Mouse (Mus musculus): ENCODE results near the gene Slc39a5. TPM values are rescaled to one million over a fixed set of nuclear protein-coding genes. Genes with fewer than 3 reads are reported as not detected.

Gene Slc39a5
- polyA plus RNA-seq, 1 experiment from 2014 or later: 0.11 TPM

GRCm38 (mm10) chr10:128376455-128377211 is 24.4 kb downstream of the Slc39a5 start, which contains the start of gene Ankrd52:
Gene Ankrd52 (plus strand): TSS chr10:128377115.
- peak within 1 kb of the TSS; percentile 75 for H3K4me3 ChIP-seq (ENCODE audit: low read depth, low read length)
- H3K9ac ChIP-seq (ENCODE audit: low read depth, low read length): peak within 1 kb of the TSS; percentile 96
- H3K9me3 ChIP-seq (ENCODE audit: control insufficient read depth, low read length): no peaks in the 10 kb centered on the region
- ATAC-seq (ENCODE audit: low read depth) (peak; percentile 93), DNase-seq (ENCODE audit: low spot score) (peak; percentile 87)
- H3K4me2 ChIP-seq (ENCODE audit: low read depth, low read length): peak within 1 kb of the TSS; percentile 74
- under 1% methylated on average over 32 of the region's 73 CpGs for WGBS
- H3K36me3 ChIP-seq (ENCODE audit: control insufficient read depth, insufficient read depth, low read length): peaks cover 33% of the 10 kb centered on the region
- peak within 1 kb of the TSS; percentile 97 for H3K27ac ChIP-seq (replicated peaks; ENCODE audit: low read depth, low read length)
- no peaks in the 10 kb centered on the region for H3K27me3 ChIP-seq (replicated peaks; ENCODE audit: control insufficient read depth, insufficient read depth, low read length)
- H3K4me1 ChIP-seq (ENCODE audit: control insufficient read depth, insufficient read depth, low read length): peaks cover 8% of the 10 kb centered on the region

GRCm38 (mm10) chr10:128376099-128376454 is 25.0 kb downstream of the Slc39a5 start:
- Histone ChIP-seq H3K4me3 (ENCODE audit: low read depth, low read length) (peak overlapping the region; percentile 75), H3K27me3 (replicated peaks; ENCODE audit: control insufficient read depth, insufficient read depth, low read length) (no peaks in the 10 kb centered on the region), H3K27ac (replicated peaks; ENCODE audit: low read depth, low read length) (peak overlapping the region; percentile 97), H3K4me1 (ENCODE audit: control insufficient read depth, insufficient read depth, low read length) (peaks cover 8% of the 10 kb centered on the region), H3K9me3 (ENCODE audit: control insufficient read depth, low read length) (no peaks in the 10 kb centered on the region), H3K36me3 (ENCODE audit: control insufficient read depth, insufficient read depth, low read length) (peaks cover 28% of the 10 kb centered on the region), H3K4me2 (ENCODE audit: low read depth, low read length) (peak overlapping the region; percentile 74), H3K9ac (ENCODE audit: low read depth, low read length) (peak overlapping the region; percentile 96)
- DNase-seq (ENCODE audit: low spot score) (no peak), ATAC-seq (ENCODE audit: low read depth) (no peak)
- WGBS: 44% methylated on average over 4 of the region's 4 CpGs

- Histone ChIP-seq H3K4me2 (ENCODE audit: low read depth, low read length) (no peak overlapping the region), H3K4me3 (ENCODE audit: low read depth, low read length) (no peak overlapping the region), H3K27ac (replicated peaks; ENCODE audit: low read depth, low read length) (no peak overlapping the region), H3K9me3 (ENCODE audit: control insufficient read depth, low read length) (no peaks in the 10 kb centered on the region), H3K4me1 (ENCODE audit: control insufficient read depth, insufficient read depth, low read length) (peaks cover 8% of the 10 kb centered on the region), H3K27me3 (replicated peaks; ENCODE audit: control insufficient read depth, insufficient read depth, low read length) (no peaks in the 10 kb centered on the region), H3K36me3 (ENCODE audit: control insufficient read depth, insufficient read depth, low read length) (peaks cover 12% of the 10 kb centered on the region), H3K9ac (ENCODE audit: low read depth, low read length) (no peak overlapping the region)
- no peak for ATAC-seq (ENCODE audit: low read depth)
- DNase-seq (ENCODE audit: low spot score): no peak
- WGBS: 77% methylated on average over 6 of the region's 6 CpGs
These were observed 26.6 kb downstream of the Slc39a5 start for GRCm38 (mm10) chr10:128374393-128374792.

- H3K4me2 ChIP-seq (ENCODE audit: low read depth, low read length): no peak overlapping the region
- H3K9ac ChIP-seq (ENCODE audit: low read depth, low read length): no peak overlapping the region
- H3K27me3 ChIP-seq (replicated peaks; ENCODE audit: control insufficient read depth, insufficient read depth, low read length): no peaks in the 10 kb centered on the region
- H3K4me3 ChIP-seq (ENCODE audit: low read depth, low read length): no peak overlapping the region
- no peak for DNase-seq (ENCODE audit: low spot score)
- no peak for ATAC-seq (ENCODE audit: low read depth)
- no peaks in the 10 kb centered on the region for H3K36me3 ChIP-seq (ENCODE audit: control insufficient read depth, insufficient read depth, low read length)
- 73% methylated on average over 6 of the region's 6 CpGs for WGBS
- H3K4me1 ChIP-seq (ENCODE audit: control insufficient read depth, insufficient read depth, low read length): peaks cover 3% of the 10 kb centered on the region
- no peak overlapping the region for H3K27ac ChIP-seq (replicated peaks; ENCODE audit: low read depth, low read length)
- H3K9me3 ChIP-seq (ENCODE audit: control insufficient read depth, low read length): no peaks in the 10 kb centered on the region
These were observed 27.9 kb downstream of the Slc39a5 start for GRCm38 (mm10) chr10:128372989-128373748.

- DNase-seq (ENCODE audit: low spot score) (no peak), ATAC-seq (ENCODE audit: low read depth) (no peak)
- 83% methylated on average over 5 of the region's 5 CpGs for WGBS
- H3K9ac ChIP-seq (ENCODE audit: low read depth, low read length): no peak overlapping the region
- no peaks in the 10 kb centered on the region for H3K27me3 ChIP-seq (replicated peaks; ENCODE audit: control insufficient read depth, insufficient read depth, low read length)
- H3K9me3 ChIP-seq (ENCODE audit: control insufficient read depth, low read length): no peaks in the 10 kb centered on the region
- no peak overlapping the region for H3K4me2 ChIP-seq (ENCODE audit: low read depth, low read length)
- H3K4me1 ChIP-seq (ENCODE audit: control insufficient read depth, insufficient read depth, low read length): peaks cover 4% of the 10 kb centered on the region; the same call in 1 of the 2 replicates
- H3K36me3 ChIP-seq (ENCODE audit: control insufficient read depth, insufficient read depth, low read length): no peaks in the 10 kb centered on the region
- no peak overlapping the region for H3K27ac ChIP-seq (replicated peaks; ENCODE audit: low read depth, low read length)
- no peak overlapping the region for H3K4me3 ChIP-seq (ENCODE audit: low read depth, low read length)
These were observed 28.9 kb downstream of the Slc39a5 start for GRCm38 (mm10) chr10:128372142-128372541.

- no peak overlapping the region for H3K4me3 ChIP-seq (ENCODE audit: low read depth, low read length)
- H3K27ac ChIP-seq (replicated peaks; ENCODE audit: low read depth, low read length): no peak overlapping the region
- no peak overlapping the region for H3K4me2 ChIP-seq (ENCODE audit: low read depth, low read length)
- H3K9me3 ChIP-seq (ENCODE audit: control insufficient read depth, low read length): no peaks in the 10 kb centered on the region
- WGBS: 51% methylated on average over 4 of the region's 4 CpGs
- no peaks in the 10 kb centered on the region; the same call in 1 of the 2 replicates for H3K36me3 ChIP-seq (ENCODE audit: control insufficient read depth, insufficient read depth, low read length)
- DNase-seq (ENCODE audit: low spot score) (no peak), ATAC-seq (ENCODE audit: low read depth) (no peak)
- peaks cover 4% of the 10 kb centered on the region; the same call in 1 of the 2 replicates for H3K4me1 ChIP-seq (ENCODE audit: control insufficient read depth, insufficient read depth, low read length)
- no peaks in the 10 kb centered on the region for H3K27me3 ChIP-seq (replicated peaks; ENCODE audit: control insufficient read depth, insufficient read depth, low read length)
- no peak overlapping the region for H3K9ac ChIP-seq (ENCODE audit: low read depth, low read length)
These were observed 30.4 kb downstream of the Slc39a5 start for GRCm38 (mm10) chr10:128370601-128371000.

GRCm38 (mm10) chr10:128370021-128370420 is 31.0 kb downstream of the Slc39a5 start:
- Histone ChIP-seq H3K4me2 (ENCODE audit: low read depth, low read length) (no peak overlapping the region), H3K27ac (replicated peaks; ENCODE audit: low read depth, low read length) (no peak overlapping the region)
- ATAC-seq (ENCODE audit: low read depth): no peak

GRCm38 (mm10) chr10:128369599-128369998 is 31.4 kb downstream of the Slc39a5 start:
- Histone ChIP-seq H3K4me1 (ENCODE audit: control insufficient read depth, insufficient read depth, low read length) (peaks cover 4% of the 10 kb centered on the region; the same call in 1 of the 2 replicates), H3K27ac (replicated peaks; ENCODE audit: low read depth, low read length) (peak overlapping the region; percentile 91), H3K27me3 (replicated peaks; ENCODE audit: control insufficient read depth, insufficient read depth, low read length) (no peaks in the 10 kb centered on the region), H3K4me3 (ENCODE audit: low read depth, low read length) (peak overlapping the region; percentile 69), H3K36me3 (ENCODE audit: control insufficient read depth, insufficient read depth, low read length) (peaks cover 8% of the 10 kb centered on the region; the same call in 1 of the 2 replicates), H3K9me3 (ENCODE audit: control insufficient read depth, low read length) (no peaks in the 10 kb centered on the region), H3K9ac (ENCODE audit: low read depth, low read length) (peak overlapping the region; percentile 68; the same call in 1 of the 2 replicates), H3K4me2 (ENCODE audit: low read depth, low read length) (peak overlapping the region; percentile 96)
- DNase-seq (ENCODE audit: low spot score) (no peak), ATAC-seq (ENCODE audit: low read depth) (no peak)
- WGBS: 74% methylated on average over 6 of the region's 6 CpGs

More at GRCm38 (mm10) chr10:128370021-128370420, 31.0 kb downstream of the Slc39a5 start:
- H3K27me3 ChIP-seq (replicated peaks; ENCODE audit: control insufficient read depth, insufficient read depth, low read length): no peaks in the 10 kb centered on the region
- no peak for DNase-seq (ENCODE audit: low spot score)
- H3K9ac ChIP-seq (ENCODE audit: low read depth, low read length): no peak overlapping the region
- WGBS: 62% methylated on average over 5 of the region's 6 CpGs
- no peak overlapping the region for H3K4me3 ChIP-seq (ENCODE audit: low read depth, low read length)
- H3K36me3 ChIP-seq (ENCODE audit: control insufficient read depth, insufficient read depth, low read length): peaks cover 5% of the 10 kb centered on the region; the same call in 1 of the 2 replicates
- peaks cover 4% of the 10 kb centered on the region; the same call in 1 of the 2 replicates for H3K4me1 ChIP-seq (ENCODE audit: control insufficient read depth, insufficient read depth, low read length)
- H3K9me3 ChIP-seq (ENCODE audit: control insufficient read depth, low read length): no peaks in the 10 kb centered on the region

Data from embryonic facial prominence, embryonic 14.5 days (tissue).